Mouse (Mus musculus) forebrain, embryonic 15.5 days (tissue): ENCODE measurements around the gene Katnal1. TPM values are rescaled to one million over a fixed set of nuclear protein-coding genes. Genes with fewer than 3 reads are reported as not detected.

Experiments
- ATAC-seq: fragments of 200-750 bp; cut with Nextera tagmentation; replicated peaks from 2 replicates; pipeline ENCODE4 v1.8.0; 2017; ENCODE audit warnings: mild to moderate bottlenecking, moderate TSS enrichment, moderate library complexity
- H3K27ac ChIP-seq: fragments of 300-500 bp; sonication (generic); replicated peaks from 2 replicates; pipeline ENCODE4 v1.5.1; 2015; ENCODE audit warnings: mild to moderate bottlenecking, inconsistent platforms
- H3K27me3 ChIP-seq: fragments of 300-500 bp; sonication (generic); 2 replicates; pipeline ENCODE4 v1.6.1; 2015; ENCODE audit warnings: inconsistent platforms
- H3K36me3 ChIP-seq: fragments of 300-500 bp; sonication (generic); 2 replicates; pipeline ENCODE4 v1.6.1; 2015; ENCODE audit warnings: mild to moderate bottlenecking, inconsistent platforms
- H3K4me1 ChIP-seq: fragments of 300-500 bp; sonication (generic); 2 replicates; pipeline ENCODE4 v1.6.1; 2015; ENCODE audit warnings: inconsistent platforms
- H3K4me2 ChIP-seq: fragments of 300-500 bp; sonication (generic); replicated peaks from 2 replicates; pipeline ENCODE4 v1.6.1; 2015; ENCODE audit warnings: mild to moderate bottlenecking, inconsistent platforms
- H3K4me3 ChIP-seq: fragments of 300-500 bp; sonication (generic); 2 replicates; pipeline ENCODE4 v1.5.1; 2015; ENCODE audit warnings: mild to moderate bottlenecking, inconsistent platforms
- H3K9ac ChIP-seq: fragments of 300-500 bp; sonication (generic); replicated peaks from 2 replicates; pipeline ENCODE4 v1.6.1; 2015; ENCODE audit warnings: mild to moderate bottlenecking, inconsistent platforms
- H3K9me3 ChIP-seq: fragments of 300-500 bp; sonication (generic); 2 replicates; pipeline ENCODE4 v1.6.1; 2016; ENCODE audit warnings: inconsistent platforms
- WGBS: fragments of 180-500 bp; shearing (Covaris S2); methylation state at CpG from one replicate; pipeline ENCODE4 v1.1.7; 2015; ENCODE audit warnings: mixed read lengths; 5-methylcytosine and 5-hydroxymethylcytosine counted together
- polyA plus RNA-seq: library from polyadenylated mRNA; unstranded; fragments of >200 nt; fragmentation: Nextera tagmentation; extraction: Ambion mirVana; gene quantifications from 2 replicates; pipeline ENCODE4 v1.2.1, GENCODE M21; 2015

The Katnal1 gene
- polyA plus RNA-seq, 1 experiment from 2014 or later = 36.3 TPM

DNA sequence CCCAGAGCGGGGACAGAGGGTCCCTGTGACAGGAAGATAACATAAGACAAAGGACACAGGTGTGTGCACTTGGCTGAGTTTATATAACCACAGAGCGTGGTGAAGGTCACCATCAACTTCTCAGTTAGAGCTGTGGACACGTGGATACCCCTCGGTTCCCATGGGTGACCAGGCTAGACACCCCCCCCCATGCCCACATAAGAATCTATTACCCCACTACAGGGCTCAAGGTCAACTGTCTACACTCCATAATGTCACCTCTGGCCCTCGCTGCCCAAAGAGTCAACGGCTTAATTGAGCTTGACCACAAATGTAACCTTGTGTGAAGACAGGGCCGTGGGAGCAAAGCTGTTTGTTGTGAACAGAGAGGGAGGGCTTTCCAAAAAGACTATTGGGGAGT is 103.4 kb downstream of the Katnal1 start:
- Histone ChIP-seq H3K4me1 (no peaks in the 10 kb centered on the region; the same call in none of the 2 replicates), H3K27ac (no peak overlapping the region), H3K9ac (no peak overlapping the region), H3K4me3 (no peak overlapping the region), H3K4me2 (no peak overlapping the region), H3K9me3 (no peaks in the 10 kb centered on the region), H3K36me3 (no peaks in the 10 kb centered on the region), H3K27me3 (no peaks in the 10 kb centered on the region)
- WGBS = 88% methylated on average over 7 of the region's 7 CpGs
- ATAC-seq = no peak

DNA sequence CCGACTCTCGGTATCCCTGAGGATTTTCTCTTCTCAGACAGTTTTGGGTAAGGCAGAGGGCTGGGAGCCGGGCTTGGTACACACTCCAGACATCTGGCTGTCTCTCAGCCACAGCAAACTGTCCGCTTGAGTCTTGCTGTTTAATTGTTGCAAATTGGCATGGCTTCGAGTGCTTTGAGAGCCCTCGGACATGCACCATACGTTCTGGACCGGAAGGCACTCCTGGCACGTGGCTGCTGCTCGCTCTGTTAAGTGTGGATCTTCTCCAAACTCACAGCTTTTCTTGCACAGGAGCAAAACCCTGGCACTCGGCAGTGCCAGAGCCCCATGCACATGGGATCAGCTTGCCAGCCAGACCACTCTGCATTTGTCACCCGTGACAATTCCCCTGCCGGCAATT is 106.3 kb downstream of the Katnal1 start:
- no peak overlapping the region for H3K4me3 ChIP-seq
- no peaks in the 10 kb centered on the region for H3K36me3 ChIP-seq
- no peaks in the 10 kb centered on the region for H3K27me3 ChIP-seq
- H3K9ac ChIP-seq = no peak overlapping the region
- WGBS = 65% methylated on average over 13 of the region's 13 CpGs
- H3K27ac ChIP-seq = no peak overlapping the region
- no peak; the same call in 1 of the 2 replicates for ATAC-seq
- peaks cover 10% of the 10 kb centered on the region for H3K4me1 ChIP-seq
- no peak overlapping the region for H3K4me2 ChIP-seq
- H3K9me3 ChIP-seq = no peaks in the 10 kb centered on the region

Other genes starting within 250 kb of the Katnal1 start
- 5.6 and 7.4 TPM in 2 replicates for gene Gm42791, start 65.8 kb upstream of the Katnal1 start, polyA plus RNA-seq